Mouse (Mus musculus) heart, embryonic 16.5 days (tissue): Measurements from ENCODE around the gene Fxr2. TPM values are rescaled to one million over a fixed set of nuclear protein-coding genes. Genes with fewer than 3 reads are reported as not detected.
A peak's percentile ranks its signal among the peaks of the same experiment; 100 is the strongest.
"Not testable (repeated sequence)": the region's sequence is repeated elsewhere in the genome, so short reads cannot be mapped to it uniquely, and the experiment has no call there.

ENCODE experiments used
- ATAC-seq: fragments of 200-750 bp; cut with Nextera tagmentation; replicated peaks from 2 replicates; pipeline ENCODE4 v1.8.0; 2017; ENCODE audit warnings: moderate number of reproducible peaks; ENCODE audit not compliant: insufficient read depth, low FRiP score; ENCODE audit errors: extremely low read depth
- H3K27ac ChIP-seq: fragments of 300-500 bp; sonication (generic); 2 replicates; pipeline ENCODE4 v1.5.1; 2014; ENCODE audit warnings: mild to moderate bottlenecking, low read length, control low read depth, moderate library complexity
- H3K27me3 ChIP-seq: fragments of 300-500 bp; sonication (generic); 2 replicates; pipeline ENCODE4 v1.6.1; 2014; ENCODE audit warnings: low read length, mixed read lengths; ENCODE audit not compliant: control insufficient read depth, insufficient read depth
- H3K36me3 ChIP-seq: fragments of 300-500 bp; sonication (generic); 2 replicates; pipeline ENCODE4 v1.6.1; 2014; ENCODE audit not compliant: control insufficient read depth, insufficient read depth
- H3K4me1 ChIP-seq: fragments of 300-500 bp; sonication (generic); 2 replicates; pipeline ENCODE4 v1.6.1; 2014; ENCODE audit warnings: low read length, mixed read lengths; ENCODE audit not compliant: control insufficient read depth, insufficient read depth
- H3K4me2 ChIP-seq: fragments of 300-500 bp; sonication (generic); 2 replicates; pipeline ENCODE4 v1.6.1; 2014; ENCODE audit warnings: low read depth, mild to moderate bottlenecking, control low read depth, low read length
- H3K4me3 ChIP-seq: fragments of 300-500 bp; sonication (generic); 2 replicates; pipeline ENCODE4 v1.5.1; 2014; ENCODE audit warnings: mild to moderate bottlenecking, control low read depth, low read length
- H3K9ac ChIP-seq: fragments of 300-500 bp; sonication (generic); 2 replicates; pipeline ENCODE4 v1.6.1; 2014; ENCODE audit warnings: low read length, control low read depth
- H3K9me3 ChIP-seq: fragments of 300-500 bp; sonication (generic); replicated peaks from 2 replicates; pipeline ENCODE4 v1.6.1; 2016; ENCODE audit warnings: low read length; ENCODE audit not compliant: control insufficient read depth
- WGBS: fragments of 180-500 bp; shearing (Covaris S2); extraction: QIAGEN DNeasy Blood & Tissue Kit; methylation state at CpG from one replicate; pipeline ENCODE4 v1.1.7; 2014; 5-methylcytosine and 5-hydroxymethylcytosine counted together
- polyA plus RNA-seq: library from polyadenylated mRNA; unstranded; fragments of >200 nt; fragmentation: Nextera tagmentation; extraction: Ambion mirVana; gene quantifications from 2 replicates; pipeline ENCODE4 v1.2.1, GENCODE M21; 2015

Gene Fxr2
- polyA plus RNA-seq, 1 experiment from 2014 or later = 22.1 TPM

GRCm38 (mm10) chr11:69620394-69621081 lies 12.3 kb upstream of the Fxr2 start:
- no peaks in the 10 kb centered on the region for H3K36me3 ChIP-seq
- H3K27ac ChIP-seq = no peak overlapping the region
- no peak overlapping the region for H3K9ac ChIP-seq
- H3K4me3 ChIP-seq = no peak overlapping the region
- WGBS = 65% methylated on average over 7 of the region's 7 CpGs
- H3K27me3 ChIP-seq = peaks cover 1% of the 10 kb centered on the region; the same call in 1 of the 2 replicates
- H3K9me3 ChIP-seq = no peaks in the 10 kb centered on the region
- peaks cover 9% of the 10 kb centered on the region for H3K4me1 ChIP-seq
- ATAC-seq = no peak
- no peak overlapping the region for H3K4me2 ChIP-seq

GRCm38 (mm10) chr11:69621571-69622268 lies 11.1 kb upstream of the Fxr2 start, which contains the start of gene Sat2:
Gene Sat2, plus strand, starts transcription at chr11:69622024.
- Histone ChIP-seq H3K4me1 (peaks cover 9% of the 10 kb centered on the region), H3K9me3 (no peaks in the 10 kb centered on the region), H3K4me2 (peak within 1 kb of the TSS; percentile 85), H3K4me3 (peak within 1 kb of the TSS; percentile 83), H3K27ac (peak within 1 kb of the TSS; percentile 63), H3K36me3 (no peaks in the 10 kb centered on the region), H3K9ac (peak within 1 kb of the TSS; percentile 91), H3K27me3 (no peaks in the 10 kb centered on the region)
- 2% methylated on average over 20 of the region's 20 CpGs for WGBS
- peak; percentile 86 for ATAC-seq

- H3K27ac ChIP-seq = no peak overlapping the region
- peak overlapping the region; percentile 83 for H3K4me3 ChIP-seq
- 34% methylated on average over 6 of the region's 6 CpGs for WGBS
- no peaks in the 10 kb centered on the region for H3K36me3 ChIP-seq
- peak overlapping the region; percentile 85 for H3K4me2 ChIP-seq
- H3K9me3 ChIP-seq = no peaks in the 10 kb centered on the region
- peak overlapping the region; percentile 91 for H3K9ac ChIP-seq
- H3K4me1 ChIP-seq = peaks cover 9% of the 10 kb centered on the region
- peak; percentile 23; the same call in 1 of the 2 replicates for ATAC-seq
- H3K27me3 ChIP-seq = no peaks in the 10 kb centered on the region
Observed at GRCm38 (mm10) chr11:69622406-69622805, 10.4 kb upstream of the Fxr2 start.

- Histone ChIP-seq H3K4me2 (no peak overlapping the region; the same call in 1 of the 2 replicates), H3K9ac (no peak overlapping the region), H3K9me3 (no peaks in the 10 kb centered on the region), H3K4me3 (no peak overlapping the region), H3K4me1 (peaks cover 9% of the 10 kb centered on the region), H3K27me3 (no peaks in the 10 kb centered on the region), H3K36me3 (no peaks in the 10 kb centered on the region), H3K27ac (no peak overlapping the region)
- WGBS = 79% methylated on average over 4 of the region's 4 CpGs
- no peak for ATAC-seq
Observed at GRCm38 (mm10) chr11:69623006-69623405, 9.8 kb upstream of the Fxr2 start.

GRCm38 (mm10) chr11:69624339-69624738 lies 8.5 kb upstream of the Fxr2 start:
- not testable (repeated sequence) for H3K4me2 ChIP-seq, H3K9me3 ChIP-seq, ATAC-seq, H3K9ac ChIP-seq, H3K4me3 ChIP-seq, H3K36me3 ChIP-seq, H3K27ac ChIP-seq, H3K27me3 ChIP-seq, H3K4me1 ChIP-seq
- WGBS = 84% methylated on average over 2 of the region's 2 CpGs

GRCm38 (mm10) chr11:69628286-69628685 lies 4.5 kb upstream of the Fxr2 start:
- ATAC-seq = no peak

GRCm38 (mm10) chr11:69629802-69630201 lies 3.0 kb upstream of the Fxr2 start:
- no peaks in the 10 kb centered on the region for H3K9me3 ChIP-seq
- no peak overlapping the region for H3K9ac ChIP-seq
- ATAC-seq = no peak
- no peak overlapping the region for H3K4me3 ChIP-seq
- H3K27ac ChIP-seq = no peak overlapping the region
- H3K36me3 ChIP-seq = no peaks in the 10 kb centered on the region
- peaks cover 13% of the 10 kb centered on the region for H3K4me1 ChIP-seq
- no peaks in the 10 kb centered on the region for H3K27me3 ChIP-seq
- H3K4me2 ChIP-seq = no peak overlapping the region
- WGBS = 58% methylated on average over 1 of the region's 1 CpGs

More at GRCm38 (mm10) chr11:69628286-69628685, 4.5 kb upstream of the Fxr2 start:
- Histone ChIP-seq H3K4me3 (no peak overlapping the region), H3K4me2 (no peak overlapping the region), H3K27ac (no peak overlapping the region), H3K36me3 (no peaks in the 10 kb centered on the region), H3K9ac (no peak overlapping the region), H3K27me3 (no peaks in the 10 kb centered on the region), H3K9me3 (no peaks in the 10 kb centered on the region), H3K4me1 (peaks cover 3% of the 10 kb centered on the region; the same call in 1 of the 2 replicates)
- WGBS = 36% methylated on average over 6 of the region's 6 CpGs

GRCm38 (mm10) chr11:69633128-69633866 lies 507 bp downstream of the Fxr2 start:
- WGBS = under 1% methylated on average over 31 of the region's 50 CpGs
- H3K4me3 ChIP-seq = peak overlapping the region; percentile 95
- peak overlapping the region; percentile 97 for H3K9ac ChIP-seq
- H3K4me1 ChIP-seq = peaks cover 22% of the 10 kb centered on the region
- peak; percentile 53 for ATAC-seq
- no peaks in the 10 kb centered on the region for H3K27me3 ChIP-seq
- H3K27ac ChIP-seq = peak overlapping the region; percentile 96
- H3K36me3 ChIP-seq = peaks cover 3% of the 10 kb centered on the region; the same call in 1 of the 2 replicates
- H3K4me2 ChIP-seq = peak overlapping the region; percentile 85
- no peaks in the 10 kb centered on the region for H3K9me3 ChIP-seq
